Mouse (Mus musculus) right cerebral cortex, adult 18-20 months (tissue): ENCODE data around the gene Homer1.

ENCODE experiments used
- DNase-seq: peaks from one replicate; pipeline ENCODE4 v3.0.0; 2022; ENCODE audit warnings: mixed read lengths

Gene Homer1

GRCm38 (mm10) chr13:93299316-93299715, at the start of gene Homer1:
Gene Homer1 (plus strand): TSS chr13:93299635.
- DNase-seq = no peak

GRCm38 (mm10) chr13:93251732-93252131, 47.7 kb upstream of the Homer1 start:
- DNase-seq = no peak

GRCm38 (mm10) chr13:93252175-93252574, 47.3 kb upstream of the Homer1 start:
- DNase-seq = no peak

- no peak for DNase-seq
Measured at GRCm38 (mm10) chr13:93252941-93253340, 46.5 kb upstream of the Homer1 start.

- peak; percentile 45 for DNase-seq
Measured at GRCm38 (mm10) chr13:93267151-93267550, 32.3 kb upstream of the Homer1 start.

DNA sequence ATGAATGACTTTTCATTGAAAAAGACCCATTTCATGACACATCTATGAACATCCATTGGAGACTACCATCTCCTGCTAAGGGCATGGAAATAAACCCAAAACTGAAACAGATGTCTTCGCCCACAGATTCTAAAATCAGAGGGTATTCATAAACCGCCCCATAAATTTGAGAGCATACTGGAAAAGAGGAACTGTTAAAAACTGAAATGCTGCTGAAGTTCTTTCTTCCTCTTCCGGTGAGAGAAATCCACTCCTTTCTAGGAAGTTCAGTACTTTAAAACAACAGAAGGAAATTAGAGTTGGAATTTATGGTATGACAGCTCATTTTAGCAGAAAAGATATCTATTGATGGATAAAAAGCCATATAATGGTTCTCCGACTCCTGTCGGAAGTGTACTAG, 1.1 kb downstream of the Homer1 start:
- DNase-seq = peak; percentile 59

GRCm38 (mm10) chr13:93301060-93301459, 1.6 kb downstream of the Homer1 start:
- no peak for DNase-seq

DNA sequence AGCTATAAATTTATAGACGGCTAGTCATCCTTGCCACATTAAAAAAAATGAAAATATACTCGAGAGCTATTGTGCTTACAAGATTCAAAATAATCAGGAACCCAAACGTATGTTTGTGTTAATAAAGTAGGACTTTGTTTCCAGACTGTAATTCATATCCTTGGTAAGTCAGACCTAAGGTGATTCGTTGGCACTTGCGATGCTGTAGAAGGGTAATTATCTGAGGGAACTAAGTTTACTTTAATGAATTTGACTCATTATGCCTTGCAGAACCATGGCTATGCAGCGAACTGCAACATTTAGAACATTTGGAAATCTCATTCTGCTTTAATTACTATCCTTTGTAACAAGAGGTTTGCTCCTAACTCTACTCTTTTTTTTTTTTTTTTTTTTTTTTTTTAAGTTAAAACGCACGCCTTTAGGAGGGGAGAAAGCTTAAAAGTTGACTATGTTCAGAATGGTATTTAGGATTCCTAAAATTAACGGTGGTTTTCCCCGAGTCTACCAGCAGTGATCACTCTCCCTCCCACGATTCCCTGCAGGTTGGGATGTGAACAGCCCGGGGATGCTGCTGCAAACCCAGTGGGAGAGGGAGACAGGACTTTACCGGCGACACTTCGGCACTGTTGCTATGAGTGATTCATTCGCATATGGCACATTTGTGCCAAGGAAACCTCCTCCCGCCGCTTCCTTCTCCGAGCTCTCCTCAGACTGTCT, 3.6 kb downstream of the Homer1 start:
- DNase-seq = no peak

GRCm38 (mm10) chr13:93303563-93304250, 4.3 kb downstream of the Homer1 start:
- DNase-seq = peak; percentile 99

- DNase-seq = peak; percentile 62
Measured at GRCm38 (mm10) chr13:93304251-93305001, 5.0 kb downstream of the Homer1 start.

GRCm38 (mm10) chr13:93305149-93305548, 5.7 kb downstream of the Homer1 start:
- DNase-seq = no peak

GRCm38 (mm10) chr13:93305636-93306035, 6.2 kb downstream of the Homer1 start:
- no peak for DNase-seq

DNA sequence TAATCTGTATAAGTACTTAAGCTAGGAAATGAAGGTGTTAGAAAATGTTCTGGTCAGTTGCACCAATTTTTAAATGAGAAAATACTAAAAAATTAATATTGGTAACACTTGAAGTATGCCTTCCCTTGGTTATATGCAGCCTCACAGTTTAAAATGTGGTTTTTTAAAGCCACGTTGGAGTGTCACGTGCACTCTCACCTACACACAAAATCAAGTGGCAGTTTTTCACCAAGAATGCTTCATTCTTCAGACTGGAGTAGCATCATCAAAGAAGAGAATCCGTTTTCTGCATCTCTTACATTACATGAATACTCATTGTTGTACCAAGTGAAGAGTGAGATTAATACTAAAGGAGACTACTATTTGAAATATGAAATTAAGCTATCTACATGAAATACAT, 7.1 kb downstream of the Homer1 start:
- DNase-seq = no peak

GRCm38 (mm10) chr13:93307700-93308099, 8.3 kb downstream of the Homer1 start:
- no peak for DNase-seq

DNA sequence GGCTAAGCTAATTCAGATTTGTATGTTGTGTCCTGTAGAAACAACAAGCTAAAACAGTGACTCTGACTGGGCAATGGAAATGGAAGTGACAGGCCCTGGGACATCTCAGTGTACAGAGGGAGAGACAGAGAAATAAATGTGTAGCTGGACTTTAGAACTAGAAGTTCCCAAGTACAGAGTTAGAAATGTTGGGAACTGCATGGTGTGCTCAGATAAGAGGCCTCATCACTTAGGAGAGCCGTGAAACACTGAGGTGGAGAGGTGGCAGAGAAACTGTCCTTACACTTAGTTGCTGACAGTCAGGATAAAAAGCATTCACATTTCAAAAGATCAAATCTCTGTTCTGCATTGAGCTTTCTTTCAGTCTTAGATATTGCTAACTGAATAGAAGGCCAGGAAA, 9.9 kb downstream of the Homer1 start:
- no peak for DNase-seq

DNA sequence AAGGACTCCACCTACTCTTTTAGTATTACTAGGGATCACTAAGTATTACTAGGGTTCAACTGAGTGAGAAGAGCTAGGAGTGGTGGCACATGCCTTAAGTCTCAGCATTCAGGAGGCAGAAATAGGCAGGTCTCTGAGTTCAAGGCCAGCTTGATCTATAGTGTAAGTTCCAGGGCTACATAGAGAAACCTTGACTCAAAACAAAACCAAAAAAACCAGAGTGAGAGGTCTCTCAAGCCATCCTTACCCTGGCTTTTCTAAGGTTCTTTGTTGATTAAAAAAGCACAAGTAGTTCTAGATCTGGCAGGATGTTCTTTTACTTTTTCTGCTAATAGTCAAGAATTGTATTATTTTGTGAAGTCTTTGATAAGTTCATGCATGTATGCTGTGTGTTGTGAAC, 13.1 kb downstream of the Homer1 start:
- no peak for DNase-seq

- no peak for DNase-seq
Measured at GRCm38 (mm10) chr13:93314322-93314721, 14.9 kb downstream of the Homer1 start.

- peak; percentile 29 for DNase-seq
Measured at GRCm38 (mm10) chr13:93320089-93320488, 20.7 kb downstream of the Homer1 start.

GRCm38 (mm10) chr13:93326326-93326725, 26.9 kb downstream of the Homer1 start:
- DNase-seq = no peak

DNA sequence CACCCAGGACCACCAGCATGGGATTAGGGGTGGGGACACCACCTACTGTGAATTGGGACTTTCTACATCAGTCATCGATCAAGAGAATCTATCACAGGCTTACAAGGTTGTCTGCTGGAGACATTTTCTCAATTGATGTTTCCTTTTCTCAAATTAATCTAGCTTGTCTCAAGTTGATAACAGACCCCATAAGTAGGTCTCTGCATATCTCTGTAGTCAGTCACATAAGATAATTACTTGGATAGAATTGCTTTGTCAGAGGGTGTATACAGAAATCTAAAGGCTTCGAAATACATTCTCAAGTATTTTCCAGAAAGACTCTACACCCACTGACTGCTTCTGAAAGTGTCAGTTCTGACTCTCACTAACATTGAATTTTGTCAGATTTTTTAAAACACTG, 32.3 kb downstream of the Homer1 start:
- DNase-seq = no peak

- peak; percentile 42 for DNase-seq
Measured at GRCm38 (mm10) chr13:93332491-93332890, 33.1 kb downstream of the Homer1 start.

DNA sequence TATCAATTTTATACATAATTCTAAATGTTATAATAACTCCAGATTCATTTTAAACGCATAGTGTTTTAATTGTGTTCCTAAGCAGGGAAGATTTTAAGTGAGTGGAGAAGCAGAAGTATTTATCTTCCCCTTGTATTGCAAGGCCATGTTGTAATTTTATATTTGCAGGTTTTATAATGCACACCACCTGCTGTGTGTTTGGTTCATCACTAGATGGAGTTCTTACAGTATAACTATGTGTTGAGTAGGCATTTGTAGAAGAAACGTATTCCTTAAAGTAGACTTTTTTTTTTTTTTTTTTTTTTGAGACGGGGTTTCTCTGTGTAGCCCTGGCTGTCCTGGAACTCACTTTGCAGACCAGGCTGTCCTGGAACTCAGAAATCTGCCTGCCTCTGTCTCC, 35.9 kb downstream of the Homer1 start:
- no peak for DNase-seq

GRCm38 (mm10) chr13:93338394-93338793, 39.0 kb downstream of the Homer1 start:
- no peak for DNase-seq
